Mouse (Mus musculus) liver, embryonic 14.5 days (tissue): ENCODE measurements around the gene Fgfr2.

Experiments
- CTCF ChIP-seq: IDR thresholded peaks from 2 replicates; pipeline ENCODE4 v1.5.1; 2016; ENCODE audit warnings: antibody characterized with exemption, low read depth, control low read depth
- EP300 ChIP-seq: IDR thresholded peaks from 2 replicates; pipeline ENCODE4 v1.6.1; 2016; ENCODE audit warnings: antibody characterized with exemption, low read depth

GRCm38 (mm10) chr7:132174296-132174695 is 948.9 kb downstream of the Fgfr2 start:
- TF ChIP-seq EP300 (no peak), CTCF (no peak)
